Mouse (Mus musculus): ENCODE measurements around the gene Gm28035. TPM values are rescaled to one million over a fixed set of nuclear protein-coding genes. Genes with fewer than 3 reads are reported as not detected.

Gm28035 gene
- total RNA-seq (2023): 2.3 to 4.4 TPM (median 4.1 TPM) in 4 replicates

DNA sequence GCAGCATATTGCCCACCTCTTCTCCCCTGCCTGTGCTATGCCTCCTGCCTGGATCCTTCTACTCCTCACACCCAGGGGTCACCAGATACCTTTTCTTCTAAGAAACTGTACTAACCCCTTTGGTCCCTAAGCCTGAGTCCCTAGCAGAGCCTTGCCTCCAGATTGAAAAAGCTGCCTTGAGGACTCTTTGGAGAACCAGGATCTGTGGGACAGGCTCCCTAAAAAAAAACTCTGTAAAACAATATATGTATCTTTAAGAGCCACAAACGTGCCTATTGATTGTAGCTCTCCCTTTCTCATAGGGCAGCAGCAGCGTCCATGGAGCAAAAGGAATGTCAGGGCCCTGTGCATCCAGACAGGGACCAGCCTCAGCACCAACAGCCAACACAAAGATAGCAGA is at the start of gene Gm28035:
Gene Gm28035, plus strand, starts transcription at position 301 of the 400 bp plus-strand sequence.

DNA sequence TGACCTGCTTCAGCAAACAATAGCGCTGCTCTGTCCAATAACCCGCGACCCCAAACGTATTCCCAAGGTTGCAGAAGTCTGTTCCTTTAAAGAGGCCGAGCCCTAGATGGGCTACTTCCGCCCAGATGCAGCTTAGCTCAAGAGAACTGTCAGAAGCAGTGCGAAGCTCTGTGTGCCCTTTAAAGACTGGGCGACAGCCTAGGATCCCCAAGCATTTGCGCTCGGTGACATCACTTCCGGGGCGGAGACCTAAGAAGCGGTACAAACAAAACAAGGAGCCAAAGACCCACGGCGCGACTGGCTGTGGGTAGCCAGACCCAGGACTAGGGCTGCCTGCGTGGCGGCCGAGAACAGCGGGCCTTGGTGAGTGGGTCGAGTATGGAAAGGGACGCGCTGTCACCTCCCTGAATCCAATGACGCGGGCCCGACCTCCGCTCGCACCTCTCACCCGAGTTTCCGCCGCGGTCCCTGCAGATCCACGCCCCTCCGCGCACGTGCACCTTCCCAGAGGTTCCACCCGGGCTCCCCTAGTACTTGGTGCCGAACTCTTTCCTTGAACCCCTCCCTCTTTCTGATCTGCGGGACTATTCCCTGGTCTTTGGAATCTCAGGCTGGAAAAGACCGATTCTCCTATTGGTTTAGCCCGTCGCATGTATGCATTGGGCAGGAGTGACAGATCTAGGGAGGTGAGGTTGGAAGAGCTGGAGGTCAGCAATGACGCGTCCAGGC is 34.6 kb upstream of the Gm28035 start, which contains the start of gene Kyat1:
Gene Kyat1, minus strand, starts transcription at position 219 of the 729 bp plus-strand sequence.

DNA sequence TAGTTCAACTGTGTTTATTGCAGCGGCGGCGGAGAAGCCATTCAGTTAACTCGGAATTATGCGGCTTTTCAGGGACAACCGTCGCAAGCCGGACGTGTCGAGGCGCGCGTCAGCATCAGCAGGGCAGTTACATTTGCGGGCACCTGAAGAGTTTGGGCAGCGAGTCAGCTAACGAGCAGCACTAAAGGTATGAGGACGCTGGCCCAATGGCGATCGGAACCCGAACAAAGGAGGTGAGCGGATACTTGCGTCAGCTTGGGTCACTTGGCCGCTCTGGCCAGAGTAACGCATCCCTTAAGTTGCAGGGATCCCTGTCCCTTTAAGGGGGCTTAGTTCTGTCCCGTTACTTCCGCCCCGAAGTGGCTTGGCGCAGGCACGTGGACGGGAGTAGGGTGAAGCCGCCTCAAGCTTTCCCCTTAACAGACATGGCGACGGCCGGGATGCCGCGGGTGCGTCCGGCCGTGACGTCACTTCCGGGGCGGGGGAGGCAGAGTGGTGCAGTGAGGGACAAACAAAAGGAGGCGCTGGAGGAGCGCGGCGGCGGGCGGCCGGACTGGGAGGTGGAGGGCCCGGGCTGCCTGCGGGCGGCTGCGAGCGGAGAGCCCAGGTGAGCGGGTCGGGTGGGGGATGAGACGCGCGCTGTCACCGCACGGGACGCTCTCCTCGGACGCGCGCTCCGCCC is 3.0 kb upstream of the Gm28035 start, which contains the start of gene Lrrc8a:
Gene Lrrc8a, plus strand, starts transcription at position 517 of the 682 bp plus-strand sequence.

DNA sequence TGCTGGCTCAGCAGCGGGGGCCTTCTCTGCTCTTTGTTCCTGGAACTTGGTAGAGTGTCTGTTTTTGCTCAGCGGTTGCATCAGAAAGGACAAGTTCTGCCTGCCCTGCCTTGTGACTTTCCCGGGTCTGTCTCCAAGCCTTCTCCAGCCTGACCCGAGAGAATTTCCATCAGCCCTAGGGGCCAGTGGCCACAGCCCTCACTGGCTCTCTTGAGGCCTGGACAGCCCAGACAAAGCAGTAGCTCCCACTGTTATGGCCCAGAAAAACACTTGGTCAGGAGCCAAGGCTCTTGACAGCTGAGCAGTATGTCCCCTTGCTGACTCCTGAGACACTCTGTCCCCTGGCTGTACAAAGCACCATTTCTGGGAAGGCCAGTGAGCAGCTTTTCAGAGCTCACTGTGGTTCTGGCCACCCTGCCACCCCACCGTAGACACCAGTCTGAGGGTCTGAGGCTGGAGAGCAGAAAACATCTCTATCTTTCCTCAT is 25.4 kb downstream of the Gm28035 start, which contains the start of gene Phyhd1:
Gene Phyhd1, plus strand, starts transcription at position 437 of the 487 bp plus-strand sequence.

DNA sequence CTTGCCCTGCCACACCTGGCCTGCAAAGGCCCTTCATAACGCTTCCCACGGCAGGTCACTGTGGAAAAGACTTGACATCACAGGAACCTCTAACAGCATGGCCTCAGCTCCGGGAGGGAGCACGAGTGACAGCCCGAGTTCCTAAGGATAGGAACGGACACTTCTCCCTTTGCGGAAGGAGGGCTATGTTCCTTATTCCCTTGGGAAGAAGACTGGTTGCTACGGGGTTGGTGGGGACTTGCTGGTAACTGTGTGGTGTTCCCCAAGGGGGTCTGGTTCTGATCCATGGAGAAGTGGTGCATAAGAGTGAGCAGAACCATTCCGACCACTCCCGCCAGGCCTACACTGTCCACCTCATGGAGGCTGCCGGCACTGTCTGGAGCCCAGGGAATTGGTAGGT is 40.4 kb downstream of the Gm28035 start, which contains the start of gene Gm28038:
Gene Gm28038, plus strand, starts transcription at position 301 of the 400 bp plus-strand sequence.

DNA sequence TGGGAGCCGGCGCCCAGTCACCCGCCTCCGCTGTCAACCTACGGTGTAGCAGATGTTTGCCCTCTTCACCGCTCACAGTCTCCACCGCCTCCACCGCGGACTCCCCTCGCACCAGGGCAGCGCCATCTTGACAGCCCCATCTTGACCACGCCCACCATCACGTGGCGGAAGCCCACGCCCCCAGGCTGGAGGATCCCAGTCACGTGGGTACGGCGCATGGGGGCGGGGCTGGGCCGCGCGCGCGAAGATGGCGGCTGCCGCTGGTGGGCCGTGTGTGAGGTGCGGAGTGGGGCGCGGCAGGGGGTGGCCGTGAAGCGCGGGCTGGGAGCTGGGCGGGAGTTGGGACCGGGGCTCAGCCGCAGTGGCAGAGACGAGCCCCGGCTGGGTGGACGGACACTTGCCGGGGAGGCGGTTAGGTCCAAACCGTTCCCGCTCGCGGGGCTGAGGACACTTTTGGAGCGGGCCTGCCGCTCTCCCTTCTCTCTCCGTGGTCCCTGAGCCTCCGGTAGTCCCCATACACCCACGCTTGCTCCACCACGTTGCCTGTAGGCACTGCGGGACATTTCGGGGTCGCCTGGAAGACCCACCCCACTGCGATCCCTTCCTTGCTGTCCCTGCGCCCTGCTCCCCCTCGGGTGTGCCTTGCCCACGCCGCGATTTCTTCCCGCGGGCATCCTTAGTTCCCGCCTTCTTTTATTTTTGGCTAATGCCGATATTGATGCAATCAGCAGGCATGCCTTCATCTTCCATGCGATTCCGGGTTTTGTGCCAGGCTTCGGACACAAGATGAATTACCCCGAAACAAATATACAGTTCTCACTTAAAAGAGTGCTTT is 46.0 kb downstream of the Gm28035 start, which contains the start of the genes Dolk and Nup188:
Gene Dolk, minus strand, starts transcription at position 143 of the 835 bp plus-strand sequence.
Gene Nup188, plus strand, starts transcription at position 206 of the 835 bp plus-strand sequence.

Other genes with a start within 250 kb of the Gm28035 start
- 0.45 to 3.2 TPM (median 2.0 TPM) in 4 replicates for gene Wdr34, start 191.7 kb upstream of the Gm28035 start, total RNA-seq (2023)
- gene Set, start 183.2 kb upstream of the Gm28035 start, total RNA-seq (2023): 248 to 281 TPM (median 262 TPM) in 4 replicates
- 0.88 to 2.3 TPM (median 1.7 TPM) in 4 replicates for gene Pkn3, start 162.9 kb upstream of the Gm28035 start, total RNA-seq (2023)
- gene Zdhhc12, start 146.9 kb upstream of the Gm28035 start, total RNA-seq (2023): 13.0 to 18.0 TPM (median 14.9 TPM) in 4 replicates
- gene Zer1, start 116.0 kb upstream of the Gm28035 start, total RNA-seq (2023): 70.4 to 76.3 TPM (median 73.3 TPM) in 4 replicates
- gene Tbc1d13, start 106.8 kb upstream of the Gm28035 start, total RNA-seq (2023): 31.5 to 43.7 TPM (median 37.2 TPM) in 4 replicates
- gene Endog, start 69.1 kb upstream of the Gm28035 start, total RNA-seq (2023): 9.1 to 10.6 TPM (median 9.8 TPM) in 4 replicates
- 21.7 to 24.0 TPM (median 22.9 TPM) in 4 replicates for gene Spout1, start 62.1 kb upstream of the Gm28035 start, total RNA-seq (2023)
- gene Kyat1, start 34.7 kb upstream of the Gm28035 start, total RNA-seq (2023): 3.4 to 7.6 TPM (median 6.2 TPM) in 4 replicates
- gene Lrrc8a, start 2.9 kb upstream of the Gm28035 start, total RNA-seq (2023): 26.3 to 31.2 TPM (median 29.3 TPM) in 4 replicates
- gene Phyhd1, start 25.6 kb downstream of the Gm28035 start, total RNA-seq (2023): 6.1 to 8.7 TPM (median 7.0 TPM) in 4 replicates
- 5.4 TPM in 1 of 4 replicates, not detected in the others for gene Gm28038, start 40.5 kb downstream of the Gm28035 start, total RNA-seq (2023)
- 8.9 to 11.2 TPM (median 10.7 TPM) in 4 replicates for gene Dolk, start 45.8 kb downstream of the Gm28035 start, total RNA-seq (2023)
- 42.9 to 59.6 TPM (median 52.2 TPM) in 4 replicates for gene Nup188, start 45.8 kb downstream of the Gm28035 start, total RNA-seq (2023)
- gene Sh3glb2, start 118.8 kb downstream of the Gm28035 start, total RNA-seq (2023): 54.4 to 80.8 TPM (median 65.5 TPM) in 4 replicates
- 17.2 to 23.8 TPM (median 18.8 TPM) in 4 replicates for gene Miga2, start 123.7 kb downstream of the Gm28035 start, total RNA-seq (2023)
- 20.2 to 24.7 TPM (median 22.6 TPM) in 4 replicates for gene Dolpp1, start 151.7 kb downstream of the Gm28035 start, total RNA-seq (2023)
- 22.6 to 29.0 TPM (median 24.8 TPM) in 4 replicates for gene Crat, start 175.2 kb downstream of the Gm28035 start, total RNA-seq (2023)
- gene Ptpa, start 175.5 kb downstream of the Gm28035 start, total RNA-seq (2023): 125 to 142 TPM (median 136 TPM) in 4 replicates
- gene Ier5l, start 233.7 kb downstream of the Gm28035 start, total RNA-seq (2023): 3.1 to 4.2 TPM (median 3.7 TPM) in 4 replicates